Mouse (Mus musculus) midbrain, embryonic 16.5 days (tissue): ENCODE results near the gene Cers5. TPM values are rescaled to one million over a fixed set of nuclear protein-coding genes. Genes with fewer than 3 reads are reported as not detected.
A peak's percentile ranks its signal among the peaks of the same experiment; 100 is the strongest.

ENCODE experiments used
- ATAC-seq: fragments of 200-750 bp; cut with Nextera tagmentation; 2 replicates; pipeline ENCODE4 v1.8.0; 2017; ENCODE audit warnings: moderate TSS enrichment
- H3K27ac ChIP-seq: fragments of 300-500 bp; sonication (generic); 2 replicates; pipeline ENCODE4 v1.5.1; 2014; ENCODE audit warnings: mild to moderate bottlenecking, low read length, mixed read lengths
- H3K27me3 ChIP-seq: fragments of 300-500 bp; sonication (generic); 2 replicates; pipeline ENCODE4 v1.6.1; 2014; ENCODE audit warnings: low read depth, low read length, mixed read lengths; ENCODE audit not compliant: control insufficient read depth, insufficient read depth
- H3K36me3 ChIP-seq: fragments of 300-500 bp; sonication (generic); 2 replicates; pipeline ENCODE4 v1.6.1; 2014; ENCODE audit warnings: mild to moderate bottlenecking, low read length, moderate library complexity, mixed read lengths; ENCODE audit not compliant: control insufficient read depth, insufficient read depth
- H3K4me1 ChIP-seq: fragments of 300-500 bp; sonication (generic); 2 replicates; pipeline ENCODE4 v1.6.1; 2014; ENCODE audit warnings: mild to moderate bottlenecking, low read length, mixed read lengths; ENCODE audit not compliant: control insufficient read depth, insufficient read depth
- H3K4me2 ChIP-seq: fragments of 300-500 bp; sonication (generic); 2 replicates; pipeline ENCODE4 v1.6.1; 2014; ENCODE audit warnings: mild to moderate bottlenecking, low read length, mixed read lengths
- H3K4me3 ChIP-seq: fragments of 300-500 bp; sonication (generic); 2 replicates; pipeline ENCODE4 v1.5.1; 2014; ENCODE audit warnings: low read depth, mild to moderate bottlenecking, low read length, moderate library complexity, mixed read lengths
- H3K9ac ChIP-seq: fragments of 300-500 bp; sonication (generic); 2 replicates; pipeline ENCODE4 v1.6.1; 2014; ENCODE audit warnings: low read depth, low read length, mixed read lengths
- H3K9me3 ChIP-seq: fragments of 300-500 bp; sonication (generic); replicated peaks from 2 replicates; pipeline ENCODE4 v1.6.1; 2014; ENCODE audit warnings: mild to moderate bottlenecking, low read length, mixed read lengths; ENCODE audit not compliant: control insufficient read depth, poor library complexity, severe bottlenecking
- WGBS: fragments of 180-500 bp; shearing (Covaris S2); extraction: QIAGEN DNeasy Blood & Tissue Kit; methylation state at CpG from one replicate; pipeline ENCODE4 v1.1.7; 2014; 5-methylcytosine and 5-hydroxymethylcytosine counted together
- polyA plus RNA-seq: library from polyadenylated mRNA; unstranded; fragments of >200 nt; fragmentation: Nextera tagmentation; extraction: Ambion mirVana; gene quantifications from 2 replicates; pipeline ENCODE4 v1.2.1, GENCODE M21; 2015

Cers5 gene
- polyA plus RNA-seq, 1 experiment from 2014 or later: 79.7 TPM

DNA sequence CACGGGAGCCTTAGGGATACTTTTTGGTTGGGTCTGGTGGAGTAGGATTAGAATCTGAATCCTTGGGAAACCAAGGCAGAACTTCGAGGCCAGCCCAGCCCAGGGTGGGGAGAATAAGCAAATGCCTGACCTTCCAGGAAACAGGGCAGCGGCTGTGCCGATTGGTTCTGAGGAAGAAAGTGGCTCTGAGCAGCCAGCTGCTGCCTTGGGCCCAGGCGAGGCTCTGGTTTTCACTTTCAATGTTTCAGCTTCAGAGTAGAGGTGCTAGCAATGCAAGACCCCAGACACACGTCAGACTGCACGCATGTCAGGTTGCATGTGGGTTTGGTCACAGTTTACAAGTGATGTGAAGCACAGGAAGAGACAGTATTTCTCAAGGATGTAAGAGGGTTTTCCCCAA lies 39.4 kb upstream of the Cers5 start:
- Histone ChIP-seq H3K4me1 (peaks cover 9% of the 10 kb centered on the region), H3K4me2 (no peak overlapping the region), H3K9ac (no peak overlapping the region), H3K27ac (no peak overlapping the region), H3K27me3 (no peaks in the 10 kb centered on the region), H3K4me3 (no peak overlapping the region), H3K36me3 (no peaks in the 10 kb centered on the region), H3K9me3 (no peaks in the 10 kb centered on the region)
- WGBS: 74% methylated on average over 7 of the region's 7 CpGs
- no peak for ATAC-seq

DNA sequence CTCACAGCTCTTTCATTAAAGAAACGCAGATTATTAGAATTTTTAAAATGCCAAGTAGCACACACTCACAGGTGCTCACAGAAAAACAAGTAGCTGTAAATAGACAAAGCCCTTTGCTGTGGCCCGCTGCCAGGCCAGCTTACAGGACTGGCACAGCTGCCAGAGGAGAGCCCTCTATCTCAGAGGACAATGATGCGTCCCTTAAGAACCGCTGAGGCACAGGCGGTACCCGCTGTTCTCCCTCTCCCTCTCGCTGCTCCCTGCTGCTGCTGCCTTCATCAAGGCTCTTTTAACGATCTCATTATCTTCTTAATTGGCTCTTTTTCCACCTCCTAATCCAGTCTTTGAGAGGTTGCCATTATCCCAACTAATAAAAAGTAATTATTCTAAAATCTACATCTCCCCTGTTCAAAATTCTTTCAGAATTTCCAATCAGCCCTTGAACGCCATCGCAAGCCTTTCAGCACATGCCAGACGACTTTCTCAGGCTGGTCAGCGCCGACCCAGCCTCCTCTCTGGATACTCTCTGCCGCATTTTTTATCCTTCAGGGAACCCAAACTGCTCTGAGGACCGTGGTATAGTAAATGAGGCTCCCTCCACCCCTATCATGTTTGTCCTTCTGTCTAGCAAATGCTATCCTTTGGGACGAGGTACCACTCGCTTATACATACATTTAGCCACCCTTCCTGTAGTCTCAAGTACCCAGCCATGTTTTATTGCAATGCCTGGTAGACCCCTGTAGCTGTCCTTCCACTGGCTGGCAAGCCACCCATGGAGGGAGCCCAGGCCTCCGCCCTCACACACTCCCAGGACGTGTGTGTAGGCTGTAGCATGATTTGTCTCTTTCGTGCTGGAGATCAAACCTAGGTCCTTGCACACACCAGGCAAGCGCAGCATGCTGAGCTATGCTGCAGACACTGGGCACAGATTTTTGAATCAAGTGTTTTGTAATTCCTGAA lies 35.4 kb upstream of the Cers5 start:
- peak overlapping the region; percentile 44; the same call in 1 of the 2 replicates for H3K9ac ChIP-seq
- H3K9me3 ChIP-seq: no peaks in the 10 kb centered on the region
- peaks cover 12% of the 10 kb centered on the region for H3K4me1 ChIP-seq
- H3K27me3 ChIP-seq: no peaks in the 10 kb centered on the region
- no peak overlapping the region for H3K4me3 ChIP-seq
- H3K27ac ChIP-seq: peak overlapping the region; percentile 64
- H3K4me2 ChIP-seq: peak overlapping the region; percentile 29
- ATAC-seq: peak; percentile 63; the same call in 1 of the 2 replicates
- 17% methylated on average over 21 of the region's 21 CpGs for WGBS
- H3K36me3 ChIP-seq: no peaks in the 10 kb centered on the region

DNA sequence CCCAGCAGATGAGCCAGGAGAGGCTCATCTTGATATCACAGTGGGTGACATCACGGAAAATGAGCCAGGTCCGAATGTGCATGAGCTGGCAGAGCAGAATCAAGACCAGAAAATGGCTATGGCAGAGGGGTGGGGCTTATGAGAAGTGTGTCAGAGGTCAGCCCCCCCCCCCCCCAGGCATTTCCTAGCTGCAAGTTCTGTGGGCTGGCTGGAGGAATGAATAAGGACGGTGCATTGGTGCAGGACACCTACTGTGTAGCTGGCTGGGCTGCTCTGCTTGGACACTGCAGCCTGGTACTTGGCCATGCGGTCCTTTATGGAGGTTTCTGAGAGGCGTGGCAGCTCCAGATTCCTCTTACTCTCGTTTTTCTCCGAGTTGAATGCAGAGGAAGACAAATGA lies 33.5 kb upstream of the Cers5 start:
- no peak overlapping the region for H3K4me2 ChIP-seq
- 23% methylated on average over 7 of the region's 7 CpGs for WGBS
- no peak overlapping the region for H3K4me3 ChIP-seq
- peaks cover 14% of the 10 kb centered on the region for H3K4me1 ChIP-seq
- H3K36me3 ChIP-seq: no peaks in the 10 kb centered on the region
- no peak overlapping the region for H3K9ac ChIP-seq
- no peaks in the 10 kb centered on the region for H3K9me3 ChIP-seq
- no peaks in the 10 kb centered on the region for H3K27me3 ChIP-seq
- no peak overlapping the region for H3K27ac ChIP-seq
- no peak for ATAC-seq

DNA sequence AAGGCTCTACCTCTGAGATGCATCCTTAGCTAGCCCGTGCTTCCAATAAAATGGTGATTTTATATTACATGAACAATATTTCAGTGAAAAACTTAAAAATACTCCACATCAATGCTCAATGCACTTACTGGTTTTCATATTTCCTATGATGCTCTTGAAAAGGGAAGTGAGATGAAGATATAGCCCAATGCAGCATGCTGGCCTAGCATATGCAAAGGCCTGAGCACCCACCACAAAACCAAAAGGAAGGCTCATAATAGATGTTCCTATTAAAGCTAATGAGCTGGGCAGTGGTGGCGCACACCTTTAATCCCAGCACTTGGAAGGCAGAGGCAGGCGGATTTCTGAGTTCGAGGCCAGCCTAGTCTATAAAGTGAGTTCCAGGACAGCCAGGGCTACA lies 33.0 kb upstream of the Cers5 start:
- no peak overlapping the region for H3K27ac ChIP-seq
- H3K9me3 ChIP-seq: no peaks in the 10 kb centered on the region
- H3K4me3 ChIP-seq: no peak overlapping the region
- 94% methylated on average over 4 of the region's 4 CpGs for WGBS
- H3K9ac ChIP-seq: no peak overlapping the region
- peaks cover 14% of the 10 kb centered on the region for H3K4me1 ChIP-seq
- no peaks in the 10 kb centered on the region for H3K27me3 ChIP-seq
- H3K36me3 ChIP-seq: no peaks in the 10 kb centered on the region
- H3K4me2 ChIP-seq: no peak overlapping the region
- no peak for ATAC-seq

DNA sequence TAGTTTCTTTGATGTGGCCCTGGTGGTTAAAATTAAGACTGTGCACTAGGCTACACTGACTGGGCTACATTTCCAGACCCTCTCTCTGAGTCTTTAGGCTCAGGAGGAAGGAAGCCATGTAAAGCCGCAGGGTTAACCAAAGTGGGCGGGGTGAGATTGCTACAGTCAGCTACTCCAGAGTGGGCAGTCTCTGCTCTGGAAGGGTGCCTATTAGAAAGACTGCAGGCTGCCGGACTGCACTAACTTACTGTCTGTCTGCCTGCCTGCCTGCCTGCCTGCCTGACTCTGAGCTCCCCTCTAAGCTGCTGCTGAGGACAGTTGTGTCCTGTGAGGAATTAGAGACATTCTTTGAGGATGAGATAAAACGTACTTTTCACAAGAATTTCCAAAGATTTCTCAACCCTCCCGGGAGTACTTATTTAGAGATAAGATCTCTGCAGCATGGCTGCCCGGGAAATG lies 30.5 kb upstream of the Cers5 start:
- Histone ChIP-seq H3K4me2 (no peak overlapping the region), H3K27me3 (no peaks in the 10 kb centered on the region), H3K4me1 (peaks cover 13% of the 10 kb centered on the region), H3K27ac (no peak overlapping the region), H3K9ac (no peak overlapping the region), H3K9me3 (no peaks in the 10 kb centered on the region), H3K36me3 (no peaks in the 10 kb centered on the region), H3K4me3 (no peak overlapping the region)
- ATAC-seq: no peak
- 24% methylated on average over 6 of the region's 6 CpGs for WGBS

DNA sequence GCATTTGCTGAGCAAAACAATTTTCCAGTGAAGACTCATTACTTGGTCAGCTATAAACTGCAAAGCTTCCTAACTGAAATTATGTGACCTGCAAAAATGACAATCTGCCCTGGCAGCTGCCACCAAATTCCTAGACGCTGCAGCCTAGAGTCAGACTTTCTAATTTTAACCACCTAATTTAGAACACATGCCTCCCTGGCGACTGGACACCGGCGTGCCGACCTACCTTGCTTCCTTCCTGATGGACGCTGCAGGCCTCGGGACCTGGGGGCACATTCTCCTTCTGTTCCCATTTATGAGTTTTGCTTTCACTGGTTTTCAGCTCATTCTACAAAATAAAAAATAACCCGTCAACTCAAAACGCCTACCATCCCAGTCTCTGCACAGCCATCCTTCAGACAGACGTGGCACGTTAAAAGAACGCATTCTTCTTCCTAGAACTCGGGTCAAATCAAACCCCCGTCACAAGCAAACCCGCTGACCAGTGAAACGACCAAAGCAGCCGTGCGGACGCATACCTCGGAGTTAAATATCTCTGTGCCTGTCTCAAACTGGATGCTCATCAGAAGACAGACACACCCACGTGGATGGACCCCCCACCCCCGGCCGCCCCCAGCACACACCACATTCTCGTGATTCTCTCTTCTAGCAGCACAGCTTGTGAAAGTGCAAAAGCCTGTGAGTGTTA lies 29.3 kb upstream of the Cers5 start:
- H3K4me1 ChIP-seq: peaks cover 5% of the 10 kb centered on the region; the same call in 1 of the 2 replicates
- H3K9me3 ChIP-seq: no peaks in the 10 kb centered on the region
- ATAC-seq: no peak
- 60% methylated on average over 24 of the region's 24 CpGs for WGBS
- no peaks in the 10 kb centered on the region for H3K27me3 ChIP-seq
- no peak overlapping the region for H3K9ac ChIP-seq
- no peak overlapping the region for H3K27ac ChIP-seq
- H3K4me3 ChIP-seq: no peak overlapping the region
- no peak overlapping the region for H3K4me2 ChIP-seq
- H3K36me3 ChIP-seq: no peaks in the 10 kb centered on the region

DNA sequence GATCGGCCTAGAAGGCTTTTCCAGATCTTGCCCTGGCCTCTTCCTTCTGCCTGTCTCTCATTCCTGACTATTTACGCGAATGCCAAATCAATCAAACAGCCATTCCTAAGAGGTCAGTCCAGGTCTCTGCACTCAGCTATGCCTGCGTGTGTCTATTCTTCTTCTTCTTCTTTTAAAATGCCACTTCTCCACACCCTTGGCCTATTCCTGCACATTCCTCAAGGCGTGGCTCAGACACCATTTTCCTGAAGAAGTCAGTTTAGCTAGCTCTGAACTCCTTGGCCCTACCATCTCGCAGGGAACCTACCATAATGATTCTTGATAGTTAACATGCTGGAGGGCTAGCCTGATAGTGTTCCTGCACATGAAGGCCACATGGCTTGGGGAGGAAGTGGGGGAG lies 27.0 kb upstream of the Cers5 start:
- Histone ChIP-seq H3K9ac (no peak overlapping the region), H3K36me3 (no peaks in the 10 kb centered on the region), H3K27ac (no peak overlapping the region), H3K9me3 (no peaks in the 10 kb centered on the region), H3K4me1 (peaks cover 8% of the 10 kb centered on the region; the same call in 1 of the 2 replicates), H3K27me3 (no peaks in the 10 kb centered on the region), H3K4me3 (no peak overlapping the region), H3K4me2 (no peak overlapping the region)
- 84% methylated on average over 6 of the region's 6 CpGs for WGBS
- ATAC-seq: no peak

DNA sequence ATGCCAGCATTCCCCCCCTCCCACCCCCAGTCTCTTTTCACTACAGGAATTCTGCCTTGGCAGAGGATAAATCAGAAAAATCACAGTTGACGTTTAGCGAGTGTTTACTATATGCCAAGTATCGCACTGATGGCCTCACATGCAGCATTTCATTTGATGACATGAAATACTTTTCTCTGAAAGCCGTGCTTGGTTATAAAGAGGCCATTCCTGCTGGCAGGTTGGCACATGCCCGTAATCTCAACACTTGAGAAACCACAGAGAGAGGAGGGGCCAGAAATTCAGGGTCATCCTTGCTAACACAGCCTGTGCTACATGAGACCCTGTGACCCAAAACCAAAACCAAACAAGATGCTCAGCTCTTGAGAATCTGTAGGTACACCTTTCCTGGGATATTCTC lies 25.2 kb upstream of the Cers5 start:
- Histone ChIP-seq H3K4me3 (no peak overlapping the region), H3K4me2 (no peak overlapping the region), H3K27ac (no peak overlapping the region), H3K27me3 (no peaks in the 10 kb centered on the region), H3K4me1 (0 out of 2 replicates have a peak, but pooled peaks cover 4% of the 10 kb centered on the region), H3K9me3 (no peaks in the 10 kb centered on the region), H3K9ac (no peak overlapping the region), H3K36me3 (no peaks in the 10 kb centered on the region)
- 80% methylated on average over 5 of the region's 5 CpGs for WGBS
- no peak for ATAC-seq

DNA sequence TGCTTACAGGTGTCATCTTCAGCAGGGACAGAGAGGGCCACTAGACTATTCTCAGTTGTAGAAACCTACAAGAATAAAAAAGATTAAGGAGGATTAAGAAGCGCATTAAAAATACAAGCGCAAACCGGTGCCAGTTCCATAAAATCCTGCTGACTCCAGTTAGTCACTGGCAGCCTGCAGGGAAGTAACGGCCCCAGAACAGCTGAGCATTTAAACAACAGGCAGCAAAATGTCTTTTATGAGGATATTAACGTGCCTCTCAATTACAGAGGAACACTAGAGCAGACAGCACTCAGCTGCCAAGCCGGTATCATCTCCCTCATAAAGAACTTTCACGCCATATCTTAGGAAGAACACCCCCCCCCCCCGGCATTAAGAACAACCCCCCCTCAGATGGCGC lies 24.1 kb upstream of the Cers5 start:
- 0 out of 2 replicates have a peak, but pooled peaks cover 4% of the 10 kb centered on the region for H3K4me1 ChIP-seq
- 51% methylated on average over 9 of the region's 9 CpGs for WGBS
- H3K9ac ChIP-seq: no peak overlapping the region
- H3K27ac ChIP-seq: peak overlapping the region; percentile 7; the same call in 1 of the 2 replicates
- H3K4me3 ChIP-seq: no peak overlapping the region
- no peaks in the 10 kb centered on the region for H3K36me3 ChIP-seq
- no peak overlapping the region for H3K4me2 ChIP-seq
- no peaks in the 10 kb centered on the region for H3K27me3 ChIP-seq
- H3K9me3 ChIP-seq: no peaks in the 10 kb centered on the region
- no peak for ATAC-seq
